Mouse (Mus musculus) cerebellum, adult (tissue): Measurements from ENCODE around the gene Atp6v1b1.

Experiments
- ATAC-seq: cut with Nextera tagmentation; 2 replicates; pipeline ENCODE4 v1.9.2; 2017; ENCODE audit warnings: mild to moderate bottlenecking, moderate library complexity, mixed read lengths; ENCODE audit not compliant: insufficient number of reproducible peaks, low FRiP score, low TSS enrichment

The Atp6v1b1 gene

DNA sequence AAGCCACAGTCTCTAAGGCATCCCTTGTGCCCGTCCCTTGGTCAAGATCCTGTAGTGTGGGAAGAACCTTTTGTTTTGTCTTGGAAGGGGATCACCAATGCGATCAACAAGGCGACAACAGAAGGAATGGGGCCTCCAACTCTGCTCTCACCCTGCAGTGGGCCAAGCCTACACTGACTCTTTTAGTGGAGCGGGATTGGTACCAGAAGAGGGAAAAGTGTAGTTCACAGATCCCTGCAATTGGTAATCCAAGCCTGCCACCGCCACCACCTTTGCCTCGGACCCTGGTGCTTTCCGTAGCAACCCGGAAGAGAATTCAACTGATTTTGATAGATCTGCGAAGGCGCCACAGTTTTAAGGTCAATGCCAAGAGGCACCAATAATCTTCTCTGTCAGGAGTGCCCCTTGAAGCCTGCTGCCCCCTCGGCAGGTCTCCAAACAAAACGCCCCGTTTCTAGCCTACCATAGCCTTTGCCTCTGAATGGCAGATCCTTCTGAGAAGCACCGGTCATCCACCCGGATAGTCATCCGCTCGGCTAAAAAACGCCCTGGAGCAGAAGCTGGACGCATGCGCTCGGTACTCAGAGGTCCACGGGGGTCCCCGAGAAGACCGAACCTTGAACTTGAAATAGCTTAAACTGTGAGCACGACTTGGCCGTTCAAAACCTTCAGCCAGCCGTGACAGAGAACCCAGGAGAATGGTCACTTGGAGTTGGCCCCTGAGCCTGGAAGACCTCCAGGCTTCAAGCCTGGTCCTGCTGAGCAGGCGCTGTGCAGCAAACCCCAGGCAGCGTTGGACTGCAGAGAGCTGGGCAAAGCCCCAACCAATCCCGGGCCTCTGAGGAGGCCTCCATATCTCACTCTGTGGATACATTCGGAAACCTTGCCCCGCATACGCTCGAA is 28.3 kb upstream of the Atp6v1b1 start:
- no peak for ATAC-seq

DNA sequence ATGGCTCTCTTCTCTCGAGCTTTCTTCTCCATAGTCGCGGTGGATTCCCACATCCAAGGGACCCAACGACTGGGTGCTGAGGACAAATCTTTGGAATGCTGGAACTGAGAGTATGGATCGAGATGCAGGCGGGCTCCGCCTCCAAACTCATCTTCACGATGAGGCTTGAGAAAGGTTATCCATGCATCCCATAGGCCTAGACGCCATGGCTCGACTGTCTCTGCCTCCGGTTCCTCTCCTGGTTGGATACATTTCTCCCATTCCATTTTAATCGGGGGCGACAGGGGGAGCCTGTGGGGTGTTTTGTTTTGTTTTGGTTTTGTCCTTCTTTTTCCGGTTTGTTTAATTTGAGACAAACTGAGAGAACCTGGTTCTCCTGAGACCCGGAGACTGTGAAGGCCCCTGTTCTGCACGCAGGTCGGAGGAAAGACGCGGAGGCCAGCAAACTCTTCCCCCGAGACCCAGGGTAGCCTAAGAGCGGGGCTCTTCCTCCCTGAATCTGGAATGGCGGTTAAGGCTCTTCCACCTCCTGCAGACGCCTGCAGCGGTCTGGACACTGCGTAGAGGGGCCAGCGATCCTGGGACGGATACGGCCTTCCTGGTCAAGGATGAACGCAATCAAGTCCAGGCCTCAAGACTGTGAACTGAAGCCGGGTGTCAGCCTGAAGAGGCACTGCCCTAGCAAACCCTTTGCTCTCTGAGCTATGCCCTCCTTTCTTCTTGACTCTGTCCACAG is 27.2 kb upstream of the Atp6v1b1 start:
- ATAC-seq, result no peak

DNA sequence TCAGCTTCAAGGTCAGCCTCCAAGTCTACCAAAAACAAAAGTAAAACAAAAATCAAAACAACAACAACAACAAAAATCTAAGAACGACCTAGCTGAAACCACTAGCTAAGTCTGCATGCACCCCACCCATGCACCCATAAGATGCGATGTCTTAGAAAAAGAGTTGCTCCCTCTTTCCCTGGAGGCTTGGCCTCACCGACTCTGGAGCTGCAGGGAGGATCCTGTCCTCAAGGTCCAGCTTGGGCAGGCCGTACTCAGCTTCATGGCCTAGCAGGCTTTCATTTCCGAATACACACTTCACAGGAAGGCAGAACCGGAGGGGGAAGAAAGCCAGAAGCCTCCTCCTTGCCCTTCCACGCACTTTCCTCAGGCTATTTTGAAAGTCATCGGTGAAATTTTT is 25.8 kb upstream of the Atp6v1b1 start:
- no peak for ATAC-seq

DNA sequence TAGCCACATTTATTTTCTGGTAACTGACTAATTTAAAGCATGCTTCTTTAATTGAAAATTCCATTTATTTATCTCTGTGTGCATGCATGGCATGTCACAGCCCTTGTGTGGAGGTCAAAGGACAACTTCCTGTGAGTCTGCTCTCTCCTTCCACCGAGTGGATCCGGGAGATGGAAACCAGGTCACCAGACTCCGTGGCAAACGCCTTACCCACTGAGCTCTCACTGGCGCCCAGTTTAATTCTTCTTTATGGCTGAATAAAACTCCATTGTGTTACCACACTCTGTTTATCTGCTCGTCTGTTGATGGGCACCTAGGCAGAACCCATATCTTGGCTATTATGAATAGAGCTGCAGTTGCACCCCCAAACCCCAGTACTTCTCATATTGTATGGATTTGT is 20.3 kb upstream of the Atp6v1b1 start:
- ATAC-seq, result no peak

DNA sequence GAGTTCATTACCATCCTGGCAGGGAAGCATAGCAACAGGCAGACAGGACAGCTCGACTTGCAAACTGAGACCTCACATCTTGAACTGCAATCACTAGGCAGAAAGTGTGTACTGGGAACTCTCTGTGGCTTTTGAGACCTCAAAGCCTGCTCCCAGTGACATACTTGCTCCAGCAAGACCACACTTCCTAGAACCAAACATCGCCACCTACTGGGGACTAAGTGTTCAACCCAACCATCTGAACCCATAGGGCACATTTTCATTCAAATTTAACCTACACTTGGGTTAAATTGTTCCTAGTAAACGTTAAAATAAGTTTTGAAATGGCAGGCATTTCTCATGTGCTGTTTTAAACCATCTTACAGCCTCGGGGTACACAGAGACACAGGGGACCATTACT is 15.6 kb upstream of the Atp6v1b1 start:
- no peak for ATAC-seq

DNA sequence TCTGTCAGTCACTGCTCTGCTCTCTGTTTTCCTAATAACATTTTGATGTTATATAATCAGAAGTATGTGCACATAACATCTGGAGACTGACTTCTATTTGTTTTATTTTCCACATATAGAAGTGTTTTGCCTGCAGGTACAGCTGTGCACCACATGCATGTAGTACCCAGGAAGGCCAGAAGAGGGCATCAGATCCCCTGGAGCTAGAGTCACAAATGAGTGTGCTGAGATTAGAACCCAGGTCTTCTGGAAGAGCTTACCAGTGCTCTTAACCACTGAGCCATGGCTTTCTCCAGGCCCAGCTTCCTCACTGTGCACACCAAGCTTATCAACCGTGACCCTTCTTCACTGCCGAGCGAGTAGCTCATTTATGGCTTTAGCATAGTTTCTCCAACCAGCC is 14.3 kb upstream of the Atp6v1b1 start:
- ATAC-seq, result no peak

DNA sequence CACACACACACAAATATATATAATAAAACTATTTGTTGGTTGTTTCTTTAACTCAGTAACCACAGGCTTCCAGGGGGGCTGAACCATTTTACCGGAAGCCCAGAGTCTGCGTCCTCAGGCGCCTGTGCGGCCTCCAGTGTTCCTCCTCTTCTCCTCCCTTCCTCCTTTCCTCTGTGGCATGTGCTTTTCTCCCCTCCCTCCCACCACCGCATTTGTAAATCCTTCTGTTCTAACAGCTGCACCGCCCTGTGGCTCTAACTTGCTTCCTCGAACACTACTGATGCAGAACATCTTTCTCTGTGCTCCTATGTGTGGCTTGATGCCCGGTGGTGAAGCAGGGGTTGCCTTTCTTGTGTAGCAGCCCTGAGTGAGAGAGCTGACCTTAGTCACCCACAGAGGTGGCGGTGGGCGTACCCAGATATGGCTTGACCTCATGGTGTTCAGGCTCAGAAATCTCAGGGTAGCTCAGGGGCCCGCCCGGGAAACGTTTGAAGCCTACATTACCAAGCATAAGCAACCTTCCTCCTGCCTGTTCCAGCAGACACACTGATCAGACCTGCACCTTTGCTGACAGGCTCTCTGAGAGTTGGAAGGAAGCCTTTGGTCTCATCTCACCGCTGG is 13.3 kb upstream of the Atp6v1b1 start:
- ATAC-seq, result no peak

DNA sequence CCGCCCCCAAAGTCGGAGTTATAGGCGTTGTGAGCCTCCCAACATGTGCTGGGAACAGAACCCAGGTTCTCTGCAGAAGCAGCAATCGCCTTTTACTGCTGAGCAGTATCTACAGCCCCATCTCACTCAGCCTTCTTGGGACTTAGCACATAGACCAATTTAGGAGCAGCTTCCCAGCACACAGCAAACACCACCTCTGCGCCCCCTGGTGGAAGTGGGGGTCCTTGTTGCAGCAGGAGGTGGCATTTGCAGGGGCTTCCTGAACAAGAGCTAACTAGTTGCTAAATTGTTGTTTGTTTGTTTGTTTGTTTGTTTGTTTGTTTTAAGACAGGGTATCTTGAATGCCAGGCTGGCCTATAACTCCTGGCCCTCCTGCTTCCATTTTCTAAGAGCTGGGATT is 11.7 kb upstream of the Atp6v1b1 start:
- no peak for ATAC-seq

DNA sequence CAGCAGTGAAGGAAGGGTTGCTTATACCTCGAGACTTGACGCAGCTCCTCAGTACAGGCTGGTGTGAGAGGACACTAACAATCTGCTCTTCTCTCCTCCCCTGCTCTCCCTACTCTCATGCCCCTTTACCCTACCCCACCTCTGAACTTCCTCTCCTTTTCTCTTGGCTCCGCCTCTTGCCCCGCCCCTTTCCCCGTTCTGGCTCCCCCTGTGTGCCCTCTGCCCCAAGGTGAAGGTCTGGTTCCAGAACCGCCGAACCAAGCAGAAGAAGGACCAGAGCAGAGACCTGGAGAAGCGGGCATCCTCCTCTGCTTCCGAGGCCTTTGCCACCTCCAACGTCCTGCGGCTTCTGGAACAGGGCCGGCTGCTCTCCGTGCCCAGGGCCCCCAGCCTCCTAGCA is 5.5 kb upstream of the Atp6v1b1 start:
- ATAC-seq, result no peak

DNA sequence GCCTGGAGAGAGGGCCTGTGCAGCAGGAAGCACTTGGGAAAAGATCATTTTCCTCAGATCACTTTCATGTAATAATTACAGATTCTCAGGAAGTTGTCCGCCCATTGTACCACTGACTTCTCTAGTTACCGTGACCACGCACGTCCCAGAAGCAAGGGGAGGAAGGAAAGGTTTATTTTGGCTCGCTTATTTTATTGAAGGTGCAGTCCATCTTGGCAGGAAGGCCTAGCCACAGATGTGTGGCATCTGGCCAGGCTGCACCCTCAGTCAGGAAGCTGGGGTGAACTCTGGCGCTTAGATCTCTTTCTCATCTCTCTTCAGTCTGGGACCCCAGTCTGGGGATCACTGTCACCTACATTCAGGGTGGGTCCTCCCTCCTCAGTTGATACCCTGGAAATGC is 4.2 kb upstream of the Atp6v1b1 start:
- ATAC-seq, result no peak

DNA sequence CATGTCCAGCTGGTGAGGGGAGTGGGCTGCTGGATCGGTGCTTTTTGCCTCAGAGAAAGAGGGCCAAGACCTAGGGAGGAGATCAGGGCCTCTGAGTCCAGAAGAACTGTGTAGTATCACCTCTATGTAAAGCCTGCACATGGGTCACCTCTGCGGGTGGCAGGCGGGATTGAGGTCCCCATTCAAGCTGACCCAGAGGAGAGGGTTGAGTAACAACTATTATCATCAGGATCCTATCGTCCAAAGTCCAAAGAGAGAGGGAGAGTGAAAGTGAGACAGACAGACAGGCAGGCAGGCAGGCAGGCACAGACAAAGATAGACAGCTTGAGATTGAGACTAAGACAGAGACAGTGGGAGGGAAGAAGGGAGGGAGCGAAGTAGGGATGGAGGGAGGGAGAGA is 422 bp downstream of the Atp6v1b1 start:
- ATAC-seq, result no peak

DNA sequence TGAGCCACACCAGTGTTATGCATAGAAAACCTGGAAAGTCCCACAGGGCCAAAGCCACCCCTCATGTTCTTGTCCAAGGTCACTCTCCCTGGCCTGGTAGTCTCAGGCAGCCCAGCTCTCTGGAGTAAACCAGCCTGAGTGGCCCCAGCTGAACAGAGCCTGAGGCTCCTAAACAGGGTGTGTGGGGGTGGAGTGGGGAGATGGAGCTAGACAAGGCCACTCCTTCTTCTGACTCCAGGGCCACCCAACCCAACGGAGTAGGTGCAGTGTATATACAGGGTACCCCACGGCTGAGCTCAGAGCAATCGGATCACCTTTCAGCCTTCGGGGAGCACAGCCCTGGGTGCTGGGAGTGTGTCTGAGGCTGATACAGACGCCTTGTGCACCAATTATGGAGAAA is 1.3 kb downstream of the Atp6v1b1 start:
- no peak for ATAC-seq

DNA sequence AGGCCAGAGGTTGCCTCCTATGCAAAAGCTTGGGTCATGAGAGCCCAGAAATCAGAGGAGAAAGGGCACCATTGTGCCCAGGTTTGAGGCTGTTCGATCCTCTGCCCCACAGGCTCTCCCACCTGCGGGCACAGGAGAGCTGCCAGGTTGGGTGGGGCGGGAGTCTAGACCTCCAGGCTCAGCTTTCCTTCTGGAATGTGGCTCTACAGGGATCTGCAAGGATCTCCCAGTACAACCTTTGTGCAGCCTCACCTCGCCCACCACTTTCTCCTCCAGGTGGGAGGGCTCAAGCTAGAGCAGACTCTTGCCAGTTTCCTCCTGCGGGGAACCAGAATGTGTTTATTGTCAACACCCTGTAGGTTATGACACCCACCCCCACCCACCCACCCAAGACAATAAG is 1.8 kb downstream of the Atp6v1b1 start:
- no peak for ATAC-seq

DNA sequence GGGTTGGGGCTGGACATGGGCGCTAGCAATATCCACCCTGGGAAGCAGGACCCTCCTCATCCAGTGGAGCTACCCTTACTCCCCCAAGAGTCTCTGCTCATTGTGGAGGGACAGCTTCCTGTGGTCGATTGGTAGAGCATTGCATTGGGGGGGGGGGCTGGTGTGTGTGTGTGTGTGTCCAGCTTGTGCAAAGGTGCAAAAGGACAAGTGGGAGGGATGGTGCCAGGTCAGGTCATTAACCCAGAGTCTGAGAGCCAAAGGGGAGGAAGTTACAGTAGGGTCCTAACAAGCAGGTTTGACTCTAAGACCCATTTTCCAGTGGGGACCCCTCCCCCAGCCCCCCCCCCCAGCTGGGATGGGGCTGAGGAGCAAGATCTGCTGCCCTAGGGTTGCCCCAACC is 2.7 kb downstream of the Atp6v1b1 start:
- ATAC-seq, result no peak

DNA sequence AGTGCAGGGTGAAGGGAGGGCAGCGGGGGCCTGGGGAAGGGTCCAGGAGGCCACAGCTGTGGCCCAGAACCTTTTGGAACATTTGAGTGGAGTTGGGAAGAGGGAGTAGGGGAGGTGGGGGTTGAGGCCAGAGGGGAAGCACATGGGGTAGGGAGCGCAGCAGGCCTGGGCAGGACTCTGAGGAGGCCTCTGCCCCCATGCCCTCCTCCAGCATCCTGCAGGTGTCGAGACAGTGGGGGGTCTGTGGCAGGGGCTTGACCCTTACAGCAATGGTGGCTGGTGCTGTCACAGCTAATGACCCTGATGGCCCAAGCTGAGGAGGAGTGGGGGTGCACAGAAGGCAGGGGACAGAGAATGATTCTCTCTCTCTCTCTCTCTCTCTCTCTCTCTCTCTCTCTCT is 6.5 kb downstream of the Atp6v1b1 start:
- ATAC-seq, result no peak

DNA sequence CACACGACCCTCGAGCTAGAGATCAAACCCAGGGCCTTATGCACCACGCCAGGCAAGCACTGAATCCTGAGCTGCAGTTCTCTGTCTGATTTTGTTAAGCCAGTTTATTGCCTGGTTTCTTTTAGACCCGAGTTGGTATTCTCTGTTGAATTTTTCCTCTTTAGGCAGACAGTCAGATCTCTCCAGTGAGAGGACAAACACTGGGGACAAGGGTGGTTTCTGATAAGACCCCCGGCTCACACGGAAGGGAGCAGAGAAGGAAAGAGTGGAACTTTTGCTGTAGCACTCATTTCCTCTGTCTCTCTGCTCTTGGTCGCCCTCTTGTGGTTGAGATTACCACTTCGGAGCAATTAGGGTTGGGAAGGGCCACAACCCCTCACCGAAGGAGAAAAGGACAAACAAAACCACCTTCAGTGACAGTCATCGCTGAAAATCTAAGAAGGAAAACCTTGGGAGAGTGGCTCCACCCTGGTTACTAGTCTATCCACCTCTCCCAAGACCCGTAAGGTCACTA is 7.4 kb downstream of the Atp6v1b1 start:
- ATAC-seq, result no peak

DNA sequence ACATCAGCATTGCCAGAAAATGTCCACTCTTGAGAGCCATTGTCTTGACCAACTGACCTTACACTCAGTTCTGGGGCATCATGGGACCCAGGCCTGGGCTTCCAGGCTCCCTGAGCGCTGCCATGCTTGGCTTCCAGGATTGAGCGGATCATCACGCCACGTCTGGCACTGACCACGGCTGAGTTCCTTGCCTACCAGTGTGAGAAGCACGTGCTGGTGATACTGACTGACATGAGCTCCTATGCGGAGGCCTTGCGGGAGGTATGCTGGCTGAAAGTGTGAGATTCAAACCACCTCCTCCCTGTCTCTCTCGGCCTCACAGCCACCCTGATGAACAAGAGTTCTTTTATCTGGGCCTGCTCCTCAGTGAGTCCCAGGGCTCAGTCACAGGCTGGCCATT is 13.3 kb downstream of the Atp6v1b1 start:
- no peak for ATAC-seq

DNA sequence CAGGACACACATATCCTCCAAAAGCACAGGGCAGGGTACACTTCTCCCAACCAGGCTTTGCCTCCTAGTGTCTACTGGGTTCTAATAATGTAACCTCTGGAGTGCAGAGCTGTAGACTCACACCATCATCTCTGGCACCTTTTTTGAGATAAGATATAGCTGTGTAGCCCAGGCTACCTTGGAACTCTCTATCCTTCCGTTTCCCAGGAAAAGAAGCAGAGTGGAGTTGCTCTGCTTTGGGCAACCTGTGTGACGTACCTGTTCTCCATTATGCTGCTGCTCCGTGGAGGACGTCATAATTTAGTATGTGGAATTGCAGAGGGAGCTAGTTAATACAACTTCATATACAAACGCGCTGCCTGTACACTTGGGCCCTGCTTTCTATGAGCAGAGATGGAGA is 19.6 kb downstream of the Atp6v1b1 start, which contains the start of gene Ankrd53:
Ankrd53 (plus strand) TSS at position 301 of the 400 bp plus-strand sequence.
- ATAC-seq, result no peak

DNA sequence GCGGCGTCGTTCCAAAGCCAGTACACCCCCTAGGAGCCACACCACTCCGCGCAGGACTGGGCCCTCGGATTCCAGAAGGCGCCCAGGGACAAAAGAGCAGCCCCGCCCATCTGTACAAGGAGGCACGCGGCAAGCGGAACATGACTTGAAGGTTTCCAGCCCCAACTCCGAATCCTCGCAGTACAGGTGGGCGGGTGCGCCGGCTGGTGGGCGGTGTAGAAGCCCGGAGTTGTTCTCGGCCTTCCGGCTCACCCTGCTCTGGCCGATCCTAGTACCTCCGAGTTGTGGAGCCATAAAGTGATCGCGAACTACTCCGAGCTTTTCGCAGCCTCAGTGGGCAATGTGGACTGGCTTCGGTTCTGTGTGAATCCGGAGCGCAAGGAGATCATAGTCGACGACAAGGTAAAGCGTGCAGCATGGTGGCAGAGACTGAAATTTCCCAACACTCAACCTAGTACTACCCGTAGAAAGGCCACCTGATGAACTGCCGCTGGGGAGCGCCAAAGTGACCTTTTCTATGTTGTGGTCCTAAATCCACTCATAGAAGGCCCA is 20.2 kb downstream of the Atp6v1b1 start:
- no peak for ATAC-seq

DNA sequence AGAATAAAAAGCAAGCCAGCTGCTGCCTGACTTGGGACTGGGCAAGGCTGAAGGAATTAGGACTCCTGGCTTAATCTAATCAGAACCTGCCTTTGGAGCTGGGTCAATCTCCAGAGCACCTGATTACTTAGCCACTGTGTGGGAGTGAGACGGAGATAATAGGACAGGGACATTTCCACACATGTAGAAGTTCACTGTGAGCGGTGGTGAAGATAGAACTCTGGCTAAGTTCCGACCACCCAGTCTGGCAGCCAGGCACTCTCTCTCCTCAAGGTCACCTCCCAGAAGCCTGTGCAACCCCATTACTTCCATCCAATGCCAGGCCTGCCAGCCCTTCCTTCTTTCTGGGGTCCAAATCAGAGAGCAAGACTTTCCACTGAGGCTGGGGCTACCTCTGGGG is 24.2 kb downstream of the Atp6v1b1 start:
- ATAC-seq, result no peak

DNA sequence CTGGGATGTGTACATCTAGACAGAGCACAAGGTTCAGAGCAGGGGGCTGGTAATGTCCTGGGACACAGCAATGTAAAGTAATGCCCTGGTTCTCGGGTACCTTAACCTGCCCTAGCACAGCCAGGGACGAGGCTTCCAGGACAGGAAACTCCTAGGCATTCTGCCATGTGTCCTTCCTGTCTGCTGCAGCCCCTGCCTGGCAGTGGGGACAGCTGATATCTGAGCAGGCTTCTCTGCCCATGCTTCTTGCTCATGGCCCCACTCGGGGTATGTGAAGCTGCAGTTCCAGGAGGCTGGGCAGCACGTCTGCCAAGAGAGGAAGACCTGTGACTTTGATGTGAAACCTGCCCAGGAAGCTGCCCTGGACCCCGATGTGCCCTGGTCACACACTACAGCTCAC is 25.7 kb downstream of the Atp6v1b1 start:
- ATAC-seq, result no peak
